Mouse (Mus musculus) megakaryocyte, embryonic 14.5 days (primary cell): ENCODE measurements around the gene Lysmd3.

ENCODE experiments used
- FLI1 ChIP-seq: IDR thresholded peaks from 2 replicates; pipeline ENCODE4 v1.6.1; 2012; ENCODE audit warnings: low read length, inconsistent platforms, mixed read lengths
- GATA1 ChIP-seq: IDR thresholded peaks from 3 replicates; pipeline ENCODE4 v1.6.1; 2012; ENCODE audit warnings: mixed read lengths, low read length, inconsistent platforms, borderline replicate concordance

DNA sequence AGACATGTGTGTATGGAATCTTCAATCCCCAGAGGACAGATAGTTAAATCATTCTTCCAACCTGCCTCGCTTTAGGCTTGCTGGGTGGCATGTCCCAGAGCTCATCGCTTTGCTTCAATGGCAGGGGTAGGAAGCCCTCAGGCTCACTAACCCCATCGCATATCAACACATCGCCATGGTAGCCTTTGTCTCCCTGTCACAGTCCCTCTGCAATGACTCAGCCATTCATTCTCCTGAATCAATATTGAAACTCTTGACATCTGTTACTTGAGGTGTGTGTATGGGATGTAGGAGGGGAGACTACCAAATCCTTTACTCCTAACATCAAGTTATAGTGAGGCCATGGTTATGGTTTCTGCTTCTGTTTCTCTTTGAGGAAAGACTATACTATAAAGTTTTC lies 17.8 kb upstream of the Lysmd3 start:
- no peak for TF ChIP-seq GATA1
- TF ChIP-seq FLI1, result no peak
